Mouse (Mus musculus): ENCODE measurements at regions not wholly inside any gene's neighbourhood (a gene's known extent, or its start where the extent isn't known, plus 50 kb on each side); places are given as distances from the start of the nearest gene placed in this dataset.
"Not testable (repeated sequence)": the region's sequence is repeated elsewhere in the genome, so short reads cannot be mapped to it uniquely, and the experiment has no call there.

- DNase-seq, result no peak
Observed at GRCm38 (mm10) chr14:15880146-15880545, 368.9 kb upstream of the Ngly1 start.

GRCm38 (mm10) chr14:15881284-15881683 is 367.8 kb upstream of the Ngly1 start:
- peak; percentile 15 to 47 for DNase-seq

- DNase-seq, result no peak
Observed at GRCm38 (mm10) chr14:15884641-15885340, 364.3 kb upstream of the Ngly1 start.

GRCm38 (mm10) chr14:15897098-15897497 is 352.0 kb upstream of the Ngly1 start:
- no peak for DNase-seq

GRCm38 (mm10) chr14:15906429-15906828 is 342.7 kb upstream of the Ngly1 start:
- not testable (repeated sequence) for DNase-seq

- not testable (repeated sequence) for DNase-seq
Observed at GRCm38 (mm10) chr14:15913206-15913605, 335.9 kb upstream of the Ngly1 start.

- DNase-seq, result no peak
Observed at GRCm38 (mm10) chr14:15914176-15914575, 334.9 kb upstream of the Ngly1 start.

GRCm38 (mm10) chr14:15924676-15925075 is 324.4 kb upstream of the Ngly1 start:
- not testable (repeated sequence) for DNase-seq

GRCm38 (mm10) chr14:15934729-15935128 is 314.4 kb upstream of the Ngly1 start:
- no peak for DNase-seq

- DNase-seq, result no peak
Observed at GRCm38 (mm10) chr14:15970321-15970720, 278.8 kb upstream of the Ngly1 start.

- no peak for DNase-seq
Observed at GRCm38 (mm10) chr14:15970767-15971166, 278.3 kb upstream of the Ngly1 start.

- DNase-seq, result no peak
Observed at GRCm38 (mm10) chr14:15971306-15971705, 277.8 kb upstream of the Ngly1 start.

GRCm38 (mm10) chr14:15977366-15977765 is 271.7 kb upstream of the Ngly1 start:
- no peak for DNase-seq

- no peak for DNase-seq
Observed at GRCm38 (mm10) chr14:15978329-15978728, 270.8 kb upstream of the Ngly1 start.

- no peak for DNase-seq
Observed at GRCm38 (mm10) chr14:16005409-16005808, 243.7 kb upstream of the Ngly1 start.

- DNase-seq, result no peak
Observed at GRCm38 (mm10) chr14:16006968-16007367, 242.1 kb upstream of the Ngly1 start.

- no peak for DNase-seq
Observed at GRCm38 (mm10) chr14:16009778-16010177, 239.3 kb upstream of the Ngly1 start.

GRCm38 (mm10) chr14:16023853-16024252 is 225.2 kb upstream of the Ngly1 start:
- DNase-seq, result no peak

GRCm38 (mm10) chr14:16037771-16038170 is 211.3 kb upstream of the Ngly1 start:
- DNase-seq, result no peak

- DNase-seq, result no peak
Observed at GRCm38 (mm10) chr14:16038336-16038735, 210.7 kb upstream of the Ngly1 start.

- DNase-seq, result no peak
Observed at GRCm38 (mm10) chr14:16044466-16044865, 204.6 kb upstream of the Ngly1 start.

- not testable (repeated sequence) for DNase-seq
Observed at GRCm38 (mm10) chr14:16072534-16072933, 176.5 kb upstream of the Ngly1 start.

GRCm38 (mm10) chr14:16074089-16074488 is 175.0 kb upstream of the Ngly1 start:
- no peak for DNase-seq

GRCm38 (mm10) chr14:16079096-16079495 is 170.0 kb upstream of the Ngly1 start:
- no peak for DNase-seq

- not testable (repeated sequence) for DNase-seq
Observed at GRCm38 (mm10) chr14:16087231-16087630, 161.8 kb upstream of the Ngly1 start.
